Mouse (Mus musculus) spleen, postnatal 4 days (tissue): ENCODE measurements at regions not wholly inside any gene's neighbourhood (a gene's known extent, or its start where the extent isn't known, plus 50 kb on each side); places are given as distances from the start of the nearest gene placed in this dataset.

Source experiments
- DNase-seq, 2 experiments: peaks; one replicate each; pipeline ENCODE4 v3.0.0; 2022; ENCODE audit warnings: low spot score in 2 of 2

- DNase-seq: no peak
These were observed 78.5 kb downstream of the Spata18 start for GRCm38 (mm10) chr5:73729646-73730045.

DNA sequence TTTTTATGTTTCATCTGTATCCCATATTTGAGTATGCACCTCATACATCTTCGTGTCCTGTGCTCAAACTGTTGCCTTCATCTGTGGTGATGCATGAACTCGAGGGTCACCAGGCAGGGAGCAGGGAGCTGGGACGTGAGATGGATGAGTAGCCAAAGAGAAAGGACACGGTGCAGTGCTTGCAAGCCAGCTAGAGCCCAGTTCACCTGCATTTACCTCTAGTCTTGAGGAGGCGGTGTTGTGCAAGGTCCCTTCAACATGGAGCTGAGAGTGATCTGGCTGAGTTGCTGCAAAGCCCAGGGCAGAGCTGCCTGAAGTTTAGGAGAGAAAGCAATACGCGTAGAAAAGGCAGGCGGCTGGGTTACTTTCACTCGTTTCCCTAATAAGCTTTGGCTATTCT is 80.2 kb downstream of the Spata18 start:
- DNase-seq: no peak

DNA sequence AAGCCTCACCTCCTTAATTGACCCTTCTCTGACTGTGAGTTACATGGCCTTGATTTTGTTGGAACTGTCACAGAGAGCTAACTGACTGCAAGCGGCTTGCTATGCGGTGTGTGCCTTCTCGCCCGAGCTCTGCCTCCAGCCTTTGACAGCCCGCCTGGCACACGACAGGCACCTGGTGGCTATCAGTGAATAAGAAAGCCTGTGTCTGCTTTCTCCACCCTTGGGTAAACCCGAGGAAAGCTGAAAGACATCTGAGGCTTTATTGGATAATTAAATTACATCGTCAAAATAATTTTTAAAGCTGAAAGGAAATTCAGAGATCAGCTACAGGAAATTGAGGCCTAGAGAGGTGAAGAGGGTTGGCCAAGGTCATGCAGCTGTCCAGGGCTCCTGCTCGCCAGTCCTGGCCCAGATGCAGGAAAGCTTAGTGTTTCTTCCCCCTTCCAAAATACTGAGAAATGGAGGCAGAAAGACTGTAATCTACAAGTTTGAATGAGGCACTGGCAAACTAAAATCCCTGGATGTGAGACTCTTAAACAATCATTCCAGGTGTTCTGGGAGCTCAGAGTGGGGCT is 80.9 kb downstream of the Spata18 start:
- no peak for DNase-seq

DNA sequence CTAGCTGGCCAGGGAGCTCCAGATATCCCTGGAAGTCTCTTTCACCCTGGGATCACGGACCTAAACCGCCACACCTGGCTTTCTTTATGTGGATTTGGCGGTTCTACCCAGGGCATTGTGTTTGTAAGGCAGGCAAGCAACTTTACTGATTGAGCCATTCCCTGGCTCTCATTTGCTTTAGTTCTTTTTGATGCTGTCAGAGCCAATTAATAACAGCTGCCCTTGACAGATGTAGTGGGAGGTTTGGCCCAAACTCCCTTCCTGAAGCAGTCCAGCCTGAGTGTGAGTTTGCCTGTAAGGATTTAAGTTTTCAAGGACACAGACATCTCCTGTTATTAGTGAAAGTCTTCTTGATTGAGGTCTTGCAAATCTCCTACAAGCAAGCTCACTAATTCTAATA is 89.6 kb downstream of the Spata18 start:
- DNase-seq: no peak

GRCm38 (mm10) chr5:73741441-73741840 is 90.3 kb downstream of the Spata18 start:
- DNase-seq: no peak

DNA sequence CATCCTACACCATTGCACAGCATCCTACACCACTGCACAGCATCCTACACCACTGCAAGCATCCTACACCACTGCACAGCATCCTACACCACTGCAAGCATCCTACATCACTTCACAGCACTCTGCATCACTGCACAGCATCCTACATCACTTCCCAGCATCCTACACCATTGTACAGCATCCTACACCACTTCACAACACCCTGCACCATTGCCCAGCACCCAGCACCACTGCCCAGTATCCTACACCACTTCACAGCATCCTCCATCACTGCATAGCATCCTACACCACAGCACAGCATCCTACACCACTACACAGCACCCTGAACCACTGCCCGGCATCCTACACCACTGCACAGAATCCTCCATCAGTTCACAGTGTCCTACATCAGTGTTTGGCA is 92.8 kb downstream of the Spata18 start:
- no peak for DNase-seq

DNA sequence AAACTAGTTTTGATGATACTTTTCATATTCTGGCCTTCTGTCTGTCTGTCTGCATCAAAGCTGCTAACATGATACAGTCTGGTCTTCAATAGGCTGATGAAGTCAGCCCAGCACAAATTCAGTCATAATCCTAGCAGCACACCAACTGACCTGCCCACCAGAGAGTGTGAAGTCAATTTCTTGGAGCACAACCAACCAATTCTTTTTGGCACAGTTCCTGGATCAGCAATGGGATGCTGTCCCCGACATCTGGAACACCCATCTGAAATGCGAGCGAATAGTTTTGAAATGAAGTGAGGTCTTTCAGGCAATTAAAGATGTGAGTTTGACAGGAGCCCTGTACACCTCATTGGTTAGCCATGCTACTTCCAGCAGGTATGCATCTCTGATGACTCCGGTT is 98.6 kb downstream of the Spata18 start:
- no peak for DNase-seq

- no peak for DNase-seq
These were observed 101.1 kb downstream of the Spata18 start for GRCm38 (mm10) chr5:73752225-73752644.

GRCm38 (mm10) chr5:73753827-73754226 is 102.6 kb downstream of the Spata18 start:
- no peak for DNase-seq

DNA sequence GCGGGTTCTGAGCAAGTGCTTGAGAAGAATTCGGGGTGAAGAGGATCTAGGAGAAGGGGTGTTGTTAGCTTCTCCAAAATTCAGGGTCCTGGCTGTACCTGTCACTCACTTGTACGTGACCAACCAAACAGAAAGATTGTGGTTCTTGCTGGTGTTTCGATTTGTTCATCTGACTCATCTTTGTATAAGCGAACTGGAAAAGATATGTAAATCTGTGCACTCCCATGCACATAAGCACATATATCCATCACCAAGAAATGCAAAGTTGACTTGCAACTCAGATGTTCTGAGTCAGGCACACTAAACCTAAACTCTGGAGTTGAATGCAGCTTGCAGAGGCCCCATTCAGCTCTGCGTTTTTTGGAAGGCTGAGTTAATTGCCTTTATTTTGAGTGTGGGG is 107.4 kb downstream of the Spata18 start:
- DNase-seq: no peak

- DNase-seq: no peak
These were observed 110.1 kb downstream of the Spata18 start for GRCm38 (mm10) chr5:73761236-73761635.

DNA sequence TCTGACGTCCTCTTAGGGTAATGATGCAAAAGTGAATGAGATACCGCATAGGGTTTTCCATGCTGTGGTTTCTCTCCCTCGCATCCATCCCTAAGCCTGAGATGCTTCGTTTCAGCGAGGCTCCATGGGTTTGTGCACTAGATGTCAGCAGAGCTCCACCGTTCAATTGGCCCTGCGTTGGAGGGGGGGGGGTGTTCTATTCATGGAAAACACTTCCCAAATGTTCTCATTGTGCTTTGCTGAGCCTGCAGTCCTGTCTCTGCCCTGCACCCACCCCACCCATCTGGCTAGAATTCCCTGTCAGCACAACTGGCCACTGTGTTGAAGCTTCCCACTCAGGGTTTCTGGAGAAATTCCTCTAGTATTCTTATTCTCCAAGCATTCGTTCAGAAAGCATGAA is 110.5 kb downstream of the Spata18 start:
- no peak for DNase-seq

- DNase-seq: no peak
These were observed 113.0 kb downstream of the Spata18 start for GRCm38 (mm10) chr5:73764226-73764625.

DNA sequence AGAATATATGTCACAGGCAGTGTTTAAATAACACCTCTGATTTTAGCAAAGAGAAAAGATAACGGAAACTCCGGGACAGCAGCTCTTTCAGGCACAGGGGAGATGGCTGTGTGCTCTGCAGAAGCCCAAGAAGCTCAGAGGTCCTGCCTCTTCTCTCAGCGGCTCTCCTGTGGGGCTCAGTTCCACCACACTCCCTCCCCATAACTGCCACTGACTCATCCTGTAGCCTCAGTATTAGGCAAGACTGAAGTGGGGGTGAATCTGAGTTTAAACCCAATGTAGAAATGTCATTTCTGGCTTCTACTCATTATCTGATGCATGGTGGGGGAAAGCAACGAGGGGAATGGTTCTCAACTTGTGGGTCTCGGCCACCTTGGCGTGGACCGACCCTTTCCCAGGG is 114.3 kb downstream of the Spata18 start:
- DNase-seq: no peak

DNA sequence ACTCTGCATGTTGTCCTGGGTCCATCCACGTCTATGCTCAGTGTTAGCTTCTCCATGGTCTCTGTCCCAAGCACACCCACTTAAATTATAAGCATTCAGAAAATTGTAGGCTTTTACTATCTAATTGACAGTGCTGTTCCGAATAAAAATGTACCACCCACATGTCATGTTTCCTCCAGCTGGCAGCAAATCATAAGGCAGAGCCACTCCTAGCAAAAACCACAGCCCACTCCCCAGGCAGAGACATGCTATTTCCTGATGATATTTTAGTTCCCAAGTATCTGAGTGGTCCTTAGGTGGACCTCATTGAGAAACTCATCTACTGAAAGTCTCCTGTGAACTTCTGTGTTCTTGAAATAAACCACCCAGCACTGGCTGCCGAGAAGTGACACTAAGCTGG is 117.1 kb downstream of the Spata18 start:
- no peak for DNase-seq

DNA sequence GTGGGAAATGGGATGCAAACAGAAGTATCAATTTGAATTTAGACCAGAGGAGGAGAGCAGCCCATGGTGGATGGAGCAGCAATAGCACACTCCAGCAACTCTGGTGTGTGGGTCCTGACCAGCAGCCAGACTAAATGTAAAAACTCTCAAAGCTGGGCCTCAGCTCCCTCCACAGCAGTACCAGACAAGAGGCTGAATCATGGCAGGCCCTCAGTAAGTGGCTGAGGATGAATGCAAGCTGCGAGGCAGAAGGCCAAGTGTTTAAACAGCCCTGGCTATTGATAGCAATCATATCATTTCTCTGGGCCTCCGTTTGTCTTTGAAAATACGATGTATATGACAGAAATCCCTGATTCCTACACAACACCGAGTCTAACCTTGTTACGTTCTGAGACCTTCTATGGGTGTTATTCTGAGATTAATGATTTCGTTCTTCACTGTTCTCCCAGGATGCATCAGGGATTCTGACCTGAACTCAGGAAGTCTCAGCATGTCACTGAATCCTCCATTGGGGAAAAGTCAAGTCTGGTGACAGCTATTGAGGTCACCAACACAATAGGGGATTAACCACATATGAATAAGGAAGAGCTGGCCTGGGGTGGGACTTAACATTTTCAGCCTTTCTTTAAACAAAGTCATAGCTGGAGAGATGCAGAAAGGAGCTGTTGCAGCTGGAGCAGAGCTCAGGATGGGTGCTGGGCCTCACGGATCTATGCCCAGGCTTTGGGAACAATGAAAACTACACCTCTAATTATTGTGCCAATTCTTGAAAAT is 124.8 kb downstream of the Spata18 start:
- no peak for DNase-seq

- no peak for DNase-seq
These were observed 126.2 kb downstream of the Spata18 start for GRCm38 (mm10) chr5:73777282-73777921.

DNA sequence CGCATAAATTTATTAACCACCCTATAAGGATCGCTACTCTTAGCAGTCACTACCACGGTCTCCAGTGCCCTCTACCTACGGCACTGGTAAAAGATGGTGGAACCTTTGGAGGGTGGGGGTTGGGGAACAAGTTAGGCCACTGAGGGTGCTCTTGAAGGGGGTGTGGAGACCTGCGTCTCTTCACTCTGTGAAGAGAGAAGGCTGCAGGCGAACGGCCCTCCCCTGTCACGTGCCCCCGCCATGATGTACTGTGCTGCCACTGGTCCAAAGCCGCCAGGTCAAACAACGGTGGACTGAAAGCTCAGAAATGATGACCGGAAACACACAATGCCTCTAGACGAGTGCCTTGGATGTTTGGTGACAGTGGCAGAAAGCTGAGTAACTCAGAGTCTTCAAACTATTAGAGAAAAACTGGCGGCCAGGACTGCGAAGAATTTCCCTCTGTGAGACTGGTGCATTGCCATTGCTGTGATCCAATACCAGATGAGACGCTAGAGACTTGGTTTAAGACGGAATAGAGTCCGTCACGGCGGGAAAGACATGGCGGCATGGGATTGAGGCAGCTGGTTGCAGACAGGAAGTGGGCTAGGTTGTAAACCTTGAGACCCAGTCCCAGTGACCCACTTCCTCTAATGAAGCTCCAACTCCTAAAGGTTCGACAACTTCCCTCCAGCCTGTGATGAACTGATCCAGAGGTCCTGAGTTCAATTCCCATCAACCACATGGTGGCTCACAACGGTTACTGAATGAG is 130.2 kb downstream of the Spata18 start:
- no peak for DNase-seq

- DNase-seq: no peak
These were observed 131.3 kb downstream of the Spata18 start for GRCm38 (mm10) chr5:73782214-73783091.

GRCm38 (mm10) chr5:73787275-73787674 is 136.1 kb downstream of the Spata18 start:
- no peak for DNase-seq

DNA sequence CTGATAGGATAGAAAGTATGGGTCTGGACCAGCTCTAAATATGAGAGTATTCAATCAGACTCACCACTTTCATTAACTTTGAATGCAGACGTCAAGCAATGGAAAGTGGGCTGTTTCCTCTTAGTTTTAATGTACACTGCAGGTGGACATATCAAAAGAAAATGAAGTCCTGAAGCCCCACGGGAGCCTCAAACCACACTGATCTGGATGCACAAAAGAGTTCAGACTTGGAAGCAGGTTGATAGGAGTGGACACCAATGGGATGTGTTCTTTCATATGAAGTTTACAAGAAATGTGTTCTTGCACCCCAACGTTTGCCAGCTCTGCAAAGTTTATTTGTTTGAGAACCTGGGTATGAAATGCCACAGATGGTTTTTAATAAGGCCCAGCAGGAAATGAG is 141.0 kb downstream of the Spata18 start:
- no peak for DNase-seq
